Mouse (Mus musculus) cerebellum, adult 2 months (tissue): ENCODE data around the gene Arhgap45. TPM values are rescaled to one million over a fixed set of nuclear protein-coding genes. Genes with fewer than 3 reads are reported as not detected.

Source experiments
- DNase-seq, 2 experiments: peaks; one replicate each; pipeline ENCODE4 v3.0.0; 2021
- H3K27ac ChIP-seq: fragments of 200-500 bp; 2 replicates; pipeline ENCODE4 v1.5.1; 2012; ENCODE audit warnings: low read length, control low read depth, inconsistent platforms; ENCODE audit not compliant: insufficient read depth
- H3K27me3 ChIP-seq: fragments of 200-500 bp; 2 replicates; pipeline ENCODE4 v1.6.1; 2012; ENCODE audit warnings: inconsistent platforms, mild to moderate bottlenecking, low read length, moderate library complexity; ENCODE audit not compliant: control insufficient read depth, insufficient read depth
- H3K4me1 ChIP-seq: fragments of 200-500 bp; 2 replicates; pipeline ENCODE4 v1.6.1; 2011; ENCODE audit warnings: low read length; ENCODE audit not compliant: control insufficient read depth, insufficient read depth
- H3K4me3 ChIP-seq: fragments of 200-500 bp; replicated peaks from 2 replicates; pipeline ENCODE3; 2011; ENCODE audit warnings: mild to moderate bottlenecking, low read depth, low read length, control low read depth; ENCODE audit not compliant: insufficient read depth
- CTCF ChIP-seq: fragments of 200-500 bp; IDR thresholded peaks from 2 replicates; pipeline ENCODE4 v1.5.1; 2011; ENCODE audit warnings: low read depth, mild to moderate bottlenecking, control low read depth, low read length, moderate library complexity, borderline replicate concordance; ENCODE audit not compliant: insufficient read depth
- POLR2A ChIP-seq: fragments of 200-500 bp; IDR thresholded peaks from 2 replicates; pipeline ENCODE4 v1.6.1; 2011; ENCODE audit warnings: low read length, control low read depth, borderline replicate concordance; ENCODE audit not compliant: insufficient read depth
- WGBS: fragments of 180-500 bp; shearing (Covaris S2); methylation state at CpG from one replicate; pipeline ENCODE4 v1.1.7; 2018; 5-methylcytosine and 5-hydroxymethylcytosine counted together
- polyA plus RNA-seq: library from polyadenylated mRNA; depleted of rRNA; stranded (reverse); fragments of >200 nt; gene quantifications from 2 replicates; pipeline ENCODE4 v1.2.3, GENCODE M21; 2012

The Arhgap45 gene
- polyA plus RNA-seq, 1 experiment = 2.7 TPM

DNA sequence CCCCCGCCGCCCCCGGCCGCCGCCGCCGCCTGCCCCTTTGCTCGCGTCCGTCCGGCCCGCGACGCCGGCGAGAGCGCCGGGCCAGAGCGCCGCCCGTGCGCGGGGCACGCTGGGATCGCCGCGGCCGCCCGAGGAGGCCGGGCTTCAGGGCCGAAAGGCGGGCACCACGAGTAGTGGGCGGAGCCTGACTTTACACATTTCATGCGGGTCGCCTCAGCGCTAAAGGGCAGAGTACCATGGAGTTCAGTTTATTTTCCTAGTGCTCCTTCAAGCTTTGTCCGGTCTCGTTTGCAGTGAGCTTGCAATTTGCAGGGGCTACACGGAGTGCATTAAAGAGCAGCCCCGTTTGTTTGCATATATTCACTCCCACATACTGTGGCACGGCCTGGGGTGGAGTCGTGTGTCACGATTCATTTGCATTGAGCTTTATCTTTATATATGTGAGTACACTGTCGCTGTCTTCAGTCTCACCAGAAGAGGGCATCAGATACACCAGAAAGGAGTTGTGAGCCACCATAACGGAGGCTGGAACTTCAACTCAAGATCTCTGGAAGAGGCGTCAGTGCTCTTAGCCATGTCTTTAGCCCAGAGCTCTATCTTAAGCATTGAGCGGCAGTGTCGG is 32.1 kb upstream of the Arhgap45 start, which contains the start of gene Tmem259:
Tmem259 (minus strand) TSS at position 136 of the 622 bp plus-strand sequence.
- Histone ChIP-seq H3K4me3 (peak within 1 kb of the TSS; percentile 88), H3K27me3 (no peaks in the 10 kb centered on the region), H3K4me1 (peaks cover 26% of the 10 kb centered on the region), H3K27ac (peak within 1 kb of the TSS; percentile 92)
- TF ChIP-seq POLR2A (no peak), CTCF (peak; percentile 66; the same call in 1 of the 2 replicates)
- DNase-seq = peak; percentile 87 to 88
- under 1% methylated on average over 45 of the region's 49 CpGs for WGBS

DNA sequence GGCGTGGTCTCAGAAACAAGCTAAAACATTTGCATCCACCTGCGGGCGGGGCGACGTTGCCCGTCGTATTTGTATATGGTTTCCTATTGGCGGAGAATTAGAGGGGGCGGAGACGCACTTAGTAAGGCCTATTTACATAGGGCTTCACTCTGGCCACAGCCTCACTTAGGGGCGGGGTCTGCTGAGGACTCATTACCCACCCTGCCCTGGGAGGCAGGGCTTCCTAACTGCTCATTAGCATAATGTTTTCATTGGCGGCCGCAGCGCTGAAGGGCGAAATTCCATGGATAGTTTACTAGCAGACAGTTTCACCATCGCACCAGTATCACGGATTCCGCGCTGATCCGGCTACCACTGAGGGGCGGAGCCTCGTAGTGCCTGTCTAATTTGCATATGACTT is 31.6 kb upstream of the Arhgap45 start:
- peak; percentile 49; the same call in 1 of the 2 replicates for TF ChIP-seq POLR2A
- no peak for TF ChIP-seq CTCF
- H3K4me1 ChIP-seq = peaks cover 26% of the 10 kb centered on the region
- WGBS = under 1% methylated on average over 22 of the region's 22 CpGs
- DNase-seq = peak; percentile 95 to 98
- H3K27me3 ChIP-seq = no peaks in the 10 kb centered on the region
- H3K4me3 ChIP-seq = peak overlapping the region; percentile 81
- peak overlapping the region; percentile 92 for H3K27ac ChIP-seq

DNA sequence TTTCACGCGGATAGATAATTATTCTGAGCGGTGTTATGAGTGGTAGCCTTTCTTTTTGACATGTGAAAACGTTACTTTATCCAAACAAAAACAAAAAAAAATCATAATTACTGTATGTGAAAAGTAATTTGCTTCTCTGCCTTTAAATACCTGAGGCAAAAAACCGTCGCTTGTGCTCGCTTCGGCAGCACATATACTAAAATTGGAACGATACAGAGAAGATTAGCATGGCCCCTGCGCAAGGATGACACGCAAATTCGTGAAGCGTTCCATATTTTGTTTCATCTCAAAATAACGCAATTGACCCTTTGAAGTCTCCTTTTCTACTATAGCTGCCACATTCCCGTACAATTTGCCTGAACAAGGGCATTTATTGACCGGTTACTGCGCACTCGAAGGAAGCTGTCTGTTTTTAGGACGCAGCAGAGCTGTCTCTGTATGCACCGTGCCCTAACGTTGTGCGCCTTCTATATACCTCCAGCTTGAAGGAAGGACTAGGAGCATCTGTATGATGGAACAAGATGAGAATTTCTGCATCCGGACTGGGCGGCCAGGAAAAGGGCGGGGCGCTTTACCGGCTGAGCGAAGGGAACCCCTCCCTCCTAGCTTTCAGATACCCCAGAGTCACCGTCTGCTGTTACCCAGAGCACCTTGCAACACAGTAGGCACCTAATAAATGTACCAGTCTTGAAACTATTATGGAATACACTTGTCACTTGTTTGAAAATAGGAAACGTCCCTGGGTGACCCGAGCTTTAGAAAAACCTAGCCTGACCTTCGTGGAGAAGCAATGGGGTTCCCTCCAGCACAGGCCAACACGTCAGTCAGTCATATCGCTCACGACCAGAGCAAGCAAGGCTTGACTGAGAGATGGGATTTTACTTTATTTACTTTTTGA is 30.9 kb upstream of the Arhgap45 start:
- peak; percentile 81 to 84 for DNase-seq
- under 1% methylated on average over 35 of the region's 35 CpGs for WGBS
- peaks cover 26% of the 10 kb centered on the region for H3K4me1 ChIP-seq
- H3K27ac ChIP-seq = peak overlapping the region; percentile 97
- TF ChIP-seq CTCF = no peak
- peak; percentile 56; the same call in 1 of the 2 replicates for TF ChIP-seq POLR2A
- peak overlapping the region; percentile 81 for H3K4me3 ChIP-seq
- no peaks in the 10 kb centered on the region for H3K27me3 ChIP-seq

DNA sequence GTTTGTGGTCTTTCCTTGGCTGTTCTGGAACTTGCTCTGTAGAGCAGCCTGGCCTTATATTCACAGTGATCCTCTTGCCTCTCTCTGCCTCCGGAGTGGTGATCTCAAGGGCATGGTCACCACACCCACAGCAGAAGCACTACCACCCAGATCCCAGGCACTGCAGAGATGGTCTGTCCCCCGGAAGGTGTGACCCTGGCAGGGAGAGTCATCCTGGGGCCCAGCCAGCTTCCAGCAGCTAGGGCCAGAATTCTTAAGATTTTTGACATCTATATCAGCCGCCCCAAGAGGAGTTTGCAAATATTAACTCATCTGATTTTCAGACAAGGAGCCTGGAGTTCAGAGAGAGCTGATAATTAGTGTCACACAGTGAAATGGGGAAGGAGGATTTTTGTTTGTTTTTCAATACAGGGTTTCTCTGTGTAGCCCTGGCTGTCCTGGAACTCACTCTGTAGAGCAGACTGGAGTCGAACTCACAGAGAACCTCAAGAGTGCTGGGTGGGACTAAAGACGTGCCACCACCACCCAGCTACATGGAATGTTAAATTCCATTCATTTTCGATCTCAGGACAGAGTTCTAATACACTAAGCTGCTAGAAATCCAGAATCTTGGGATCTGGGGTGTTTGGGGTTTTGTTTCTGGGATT is 30.1 kb upstream of the Arhgap45 start:
- TF ChIP-seq POLR2A = no peak
- no peak for TF ChIP-seq CTCF
- peak; percentile 53 to 56 for DNase-seq
- H3K4me1 ChIP-seq = peaks cover 19% of the 10 kb centered on the region
- no peaks in the 10 kb centered on the region for H3K27me3 ChIP-seq
- H3K27ac ChIP-seq = peak overlapping the region; percentile 97
- peak overlapping the region; percentile 81 for H3K4me3 ChIP-seq
- 21% methylated on average over 6 of the region's 6 CpGs for WGBS

DNA sequence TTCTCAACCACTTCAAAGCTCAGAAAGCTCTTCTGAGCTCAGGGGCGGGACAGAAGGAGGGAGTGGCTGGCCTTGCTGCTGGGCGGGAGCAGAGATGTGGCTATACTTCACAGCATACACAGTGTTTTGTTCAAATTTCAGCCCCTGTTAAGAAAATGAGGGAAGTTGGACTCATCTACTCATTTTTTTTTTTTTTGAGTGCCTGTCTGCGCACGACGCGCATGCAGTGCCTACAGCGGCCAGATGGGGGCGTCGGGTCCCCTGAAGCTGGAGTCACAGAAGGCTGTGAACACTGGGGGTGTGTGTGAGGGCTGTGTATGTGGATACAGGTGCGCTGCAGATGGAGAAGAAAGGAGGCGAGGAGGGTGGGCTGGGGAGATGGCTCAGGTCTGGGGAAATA is 29.5 kb upstream of the Arhgap45 start:
- H3K27ac ChIP-seq = no peak overlapping the region
- 4% methylated on average over 11 of the region's 11 CpGs for WGBS

DNA sequence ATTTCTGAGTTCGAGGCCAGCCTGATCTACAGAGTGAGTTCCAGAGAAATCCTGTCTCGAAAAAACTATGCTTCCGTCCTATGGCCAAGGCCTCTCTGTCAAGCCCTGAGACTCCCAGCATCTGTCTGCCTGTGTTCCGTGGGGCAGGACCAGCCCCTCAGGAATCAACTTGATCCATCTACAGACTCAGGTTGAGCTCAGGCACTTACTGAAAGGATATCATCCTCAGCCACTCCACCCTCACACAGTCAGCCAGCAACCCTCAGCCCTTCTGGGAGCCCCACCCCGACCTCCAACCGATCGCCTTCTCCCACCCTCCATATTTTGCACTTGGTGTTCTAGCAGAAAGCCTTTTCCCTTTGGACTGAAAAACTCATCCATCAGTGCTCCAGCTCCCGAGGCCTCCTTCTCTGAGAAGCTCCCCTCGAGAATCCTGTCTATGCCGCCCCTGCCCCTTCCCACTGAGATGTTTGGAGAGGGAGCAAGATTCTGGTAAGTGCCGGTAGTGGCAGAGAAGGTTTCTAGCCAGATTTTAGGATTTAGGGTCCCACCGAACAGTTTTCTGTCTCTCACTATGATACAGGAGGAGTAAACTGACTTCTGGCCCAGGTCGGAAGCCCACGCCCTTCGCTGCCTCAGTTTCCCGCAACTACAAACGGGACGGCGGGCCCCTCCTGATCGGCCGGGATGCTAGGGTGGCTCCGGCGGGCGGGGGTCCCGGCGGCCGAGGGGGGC is 28.5 kb upstream of the Arhgap45 start:
- Histone ChIP-seq H3K4me1 (peaks cover 8% of the 10 kb centered on the region; the same call in 1 of the 2 replicates), H3K4me3 (no peak overlapping the region), H3K27ac (no peak overlapping the region), H3K27me3 (no peaks in the 10 kb centered on the region)
- TF ChIP-seq POLR2A (no peak), CTCF (no peak)
- 19% methylated on average over 27 of the region's 27 CpGs for WGBS
- no peak for DNase-seq

More for the DNA sequence above, 29.5 kb upstream of the Arhgap45 start:
- no peaks in the 10 kb centered on the region for H3K27me3 ChIP-seq
- peaks cover 15% of the 10 kb centered on the region; the same call in 1 of the 2 replicates for H3K4me1 ChIP-seq
- DNase-seq = peak; percentile 82 to 90
- H3K4me3 ChIP-seq = no peak overlapping the region
- TF ChIP-seq POLR2A (no peak), CTCF (peak; percentile 83)
